15 mouse cellular contexts compared by ENCODE assay signal in genomic region chr11:84676377-84677078, GRCm38 (mm10).
DNase-seq lines count a peak whose midpoint lies in the region; ATAC-seq lines count a peak whose summit lies in the region.
"Had no signal": no experiment of that assay in that cellular context is flagged by ENCODE, and none has a peak within 500 bp of the region (broad histone marks: within the 10 kb centered on the region; RNA-seq: fewer than 3 reads in every experiment).

No protein-coding gene starts in this region.

- no peak overlapping the region for H3K9ac ChIP-seq in forebrain, embryonic 11.5 days (ENCODE audit: low read length)
- no peak overlapping the region for H3K9ac ChIP-seq in forebrain, embryonic 15.5 days (replicated peaks)
- H3K9ac ChIP-seq: heart, embryonic 13.5 days had no signal

- H3K4me3 ChIP-seq in forebrain, embryonic 11.5 days (ENCODE audit: low read depth, low read length), result no peak overlapping the region
- no peak overlapping the region for H3K4me3 ChIP-seq in forebrain, embryonic 15.5 days
- H3K4me3 ChIP-seq in midbrain, embryonic 10.5 days, result no peak overlapping the region
- H3K4me3 ChIP-seq: heart, embryonic 13.5 days; layer of hippocampus, adult 2 months had no signal

- peaks cover 14% of the 10 kb centered on the region for H3K27me3 ChIP-seq in forebrain, embryonic 11.5 days (ENCODE audit: control insufficient read depth, insufficient read depth, low read length)
- H3K27me3 ChIP-seq in forebrain, embryonic 15.5 days, result peaks cover 16% of the 10 kb centered on the region
- H3K27me3 ChIP-seq in midbrain, embryonic 10.5 days (ENCODE audit: low read depth, poor library complexity, severe bottlenecking), result peaks cover 100% of the 10 kb centered on the region

- H3K4me2 ChIP-seq in forebrain, embryonic 11.5 days (ENCODE audit: low read depth, low read length, severe bottlenecking), result no peak overlapping the region
- no peak overlapping the region for H3K4me2 ChIP-seq in forebrain, embryonic 15.5 days (replicated peaks)
- H3K4me2 ChIP-seq: heart, embryonic 13.5 days; liver, embryonic 11.5 days had no signal

- peak; percentile 78 for DNase-seq in forebrain, embryonic 11.5 days (ENCODE audit: low spot score)
- peak; percentile 58 for DNase-seq in embryo, embryonic 11 days
- DNase-seq in midbrain, embryonic 10.5 days (ENCODE audit: low spot score), result peak; percentile 78
- DNase-seq in retina, embryonic 14.5 days (ENCODE audit: low spot score), result peak; percentile 74
- no peak for DNase-seq in cerebellum, adult 11-12 months
- DNase-seq in right cerebral cortex, adult 18-20 months, result no peak
- DNase-seq in kidney, adult 9 months, result no peak
- DNase-seq: adrenal gland, postnatal 10 days; lung, postnatal 10 days; thymus, postnatal 14 days had no signal

- H3K4me1 ChIP-seq in forebrain, embryonic 11.5 days (replicated peaks; ENCODE audit: control insufficient read depth, insufficient read depth, low read length), result peaks cover 10% of the 10 kb centered on the region; the same call in 1 of the 2 replicates
- 0 out of 2 replicates have a peak, but pooled peaks cover 3% of the 10 kb centered on the region for H3K4me1 ChIP-seq in forebrain, embryonic 15.5 days
- peaks cover 14% of the 10 kb centered on the region for H3K4me1 ChIP-seq in midbrain, embryonic 10.5 days
- H3K4me1 ChIP-seq: heart, embryonic 13.5 days had no signal

- peak; percentile 89 for ATAC-seq in forebrain, embryonic 11.5 days (replicated peaks; ENCODE audit: low FRiP score)
- no peak; the same call in 1 of the 2 replicates for ATAC-seq in forebrain, embryonic 15.5 days (replicated peaks)
- ATAC-seq: inflammation-experienced regulatory T-cells, adult 6 months had no signal

- H3K9me3 ChIP-seq in forebrain, embryonic 11.5 days (ENCODE audit: control insufficient read depth, low read length), result no peaks in the 10 kb centered on the region
- no peaks in the 10 kb centered on the region for H3K9me3 ChIP-seq in forebrain, embryonic 15.5 days
- H3K9me3 ChIP-seq in midbrain, embryonic 10.5 days (replicated peaks), result no peaks in the 10 kb centered on the region
- H3K9me3 ChIP-seq: heart, embryonic 13.5 days had no signal

- H3K36me3 ChIP-seq in forebrain, embryonic 11.5 days (ENCODE audit: control insufficient read depth, insufficient read depth, low read length), result no peaks in the 10 kb centered on the region
- H3K36me3 ChIP-seq in forebrain, embryonic 15.5 days, result no peaks in the 10 kb centered on the region
- no peaks in the 10 kb centered on the region for H3K36me3 ChIP-seq in midbrain, embryonic 10.5 days
- H3K36me3 ChIP-seq: heart, embryonic 13.5 days had no signal

- no peak overlapping the region for H3K27ac ChIP-seq in forebrain, embryonic 11.5 days (ENCODE audit: low read depth, low read length)
- H3K27ac ChIP-seq in forebrain, embryonic 15.5 days (replicated peaks), result no peak overlapping the region
- peak overlapping the region; percentile 24; the same call in 1 of the 2 replicates for H3K27ac ChIP-seq in midbrain, embryonic 10.5 days (replicated peaks)
- H3K27ac ChIP-seq: heart, embryonic 13.5 days; layer of hippocampus, adult 2 months had no signal

- WGBS in forebrain, embryonic 11.5 days, result 3% methylated on average over 18 of the region's 18 CpGs
- WGBS in forebrain, embryonic 15.5 days, result 7% methylated on average over 18 of the region's 18 CpGs
- 10% methylated on average over 18 of the region's 18 CpGs for WGBS in midbrain, embryonic 10.5 days

Comparison
In these comparisons a context has a peak if more than half of its experiments do, and no peak if none do; other contexts are left out.
1. DNase-seq: peak in forebrain, embryonic 11.5 days (single experiment), embryo, embryonic 11 days (single experiment), midbrain, embryonic 10.5 days (single experiment) and retina, embryonic 14.5 days (single experiment); none in cerebellum, adult 11-12 months (single experiment), right cerebral cortex, adult 18-20 months (single experiment) and kidney, adult 9 months (single experiment).